Mouse (Mus musculus): ENCODE data around the gene Chrna10.
A peak's percentile ranks its signal among the peaks of the same experiment; 100 is the strongest.

The Chrna10 gene

GRCm38 (mm10) chr7:102116579-102117331 is at the start of gene Chrna10:
Gene Chrna10 (minus strand): TSS chr7:102116828.
- DNase-seq, result no peak

GRCm38 (mm10) chr7:102153691-102154090 is 37.1 kb upstream of the Chrna10 start:
- DNase-seq, result no peak

GRCm38 (mm10) chr7:102137898-102138297 is 21.3 kb upstream of the Chrna10 start:
- no peak for DNase-seq

GRCm38 (mm10) chr7:102137464-102137863 is 20.8 kb upstream of the Chrna10 start:
- peak; percentile 26 for DNase-seq

GRCm38 (mm10) chr7:102132395-102132794 is 15.8 kb upstream of the Chrna10 start:
- peak; percentile 27 for DNase-seq

GRCm38 (mm10) chr7:102120326-102120725 is 3.7 kb upstream of the Chrna10 start:
- no peak for DNase-seq

GRCm38 (mm10) chr7:102117382-102117781 is 754 bp upstream of the Chrna10 start:
- no peak for DNase-seq

GRCm38 (mm10) chr7:102113151-102113729 is 3.4 kb downstream of the Chrna10 start:
- no peak for DNase-seq

- DNase-seq, result no peak
Observed at GRCm38 (mm10) chr7:102109746-102110145, 6.9 kb downstream of the Chrna10 start.

GRCm38 (mm10) chr7:102109171-102109570 is 7.5 kb downstream of the Chrna10 start, which contains the start of gene Art5:
Gene Art5 (minus strand): TSS chr7:102109489.
- DNase-seq, result no peak

- no peak for DNase-seq
Observed at GRCm38 (mm10) chr7:102108206-102108605, 8.4 kb downstream of the Chrna10 start.

- no peak for DNase-seq
Observed at GRCm38 (mm10) chr7:102106700-102107141, 9.9 kb downstream of the Chrna10 start.

GRCm38 (mm10) chr7:102104126-102104525 is 12.5 kb downstream of the Chrna10 start:
- peak; percentile 11 for DNase-seq

- DNase-seq, result no peak
Observed at GRCm38 (mm10) chr7:102103555-102103954, 13.1 kb downstream of the Chrna10 start.

- peak; percentile 21 for DNase-seq
Observed at GRCm38 (mm10) chr7:102102696-102103095, 13.9 kb downstream of the Chrna10 start.

- no peak for DNase-seq
Observed at GRCm38 (mm10) chr7:102102241-102102640, 14.4 kb downstream of the Chrna10 start.

GRCm38 (mm10) chr7:102101487-102101886 is 15.1 kb downstream of the Chrna10 start, which contains the start of gene Art1:
Gene Art1 (plus strand): TSS chr7:102101743.
- DNase-seq, result no peak

GRCm38 (mm10) chr7:102100868-102101267 is 15.8 kb downstream of the Chrna10 start:
- no peak for DNase-seq

- peak; percentile 28 for DNase-seq
Observed at GRCm38 (mm10) chr7:102099760-102100661, 16.6 kb downstream of the Chrna10 start.

- DNase-seq, result no peak
Observed at GRCm38 (mm10) chr7:102087336-102087735, 29.3 kb downstream of the Chrna10 start.

GRCm38 (mm10) chr7:102084041-102084696 is 32.5 kb downstream of the Chrna10 start:
- no peak for DNase-seq

GRCm38 (mm10) chr7:102082816-102083215 is 33.8 kb downstream of the Chrna10 start, which contains the start of gene Trpc2:
Gene Trpc2 (plus strand): TSS chr7:102083116.
- no peak for DNase-seq
